Mouse (Mus musculus): ENCODE results near the gene Gpc5.

The Gpc5 gene

GRCm38 (mm10) chr14:115369611-115370167 is 277.7 kb downstream of the Gpc5 start:
- DNase-seq (ENCODE audit: low spot score) = no peak

DNA sequence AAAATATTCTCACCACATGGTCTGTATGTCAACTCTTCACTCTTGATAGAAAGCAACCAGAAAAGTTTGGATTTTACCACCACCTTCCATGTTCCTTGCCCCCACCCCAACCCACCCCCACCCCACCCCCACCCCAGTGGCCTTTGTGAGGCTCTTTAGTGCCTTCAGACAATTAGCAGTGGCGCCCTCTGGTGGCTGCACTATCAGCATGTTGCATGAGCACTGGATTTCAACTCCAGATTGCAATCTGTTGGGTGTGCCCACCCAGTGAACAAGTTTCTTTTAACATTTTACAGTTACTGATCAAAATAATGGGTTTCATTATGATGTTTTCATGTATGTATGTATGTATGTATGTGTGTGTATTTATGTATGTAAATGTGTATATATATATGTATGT is 279.1 kb downstream of the Gpc5 start:
- no peak for DNase-seq (ENCODE audit: low spot score)

DNA sequence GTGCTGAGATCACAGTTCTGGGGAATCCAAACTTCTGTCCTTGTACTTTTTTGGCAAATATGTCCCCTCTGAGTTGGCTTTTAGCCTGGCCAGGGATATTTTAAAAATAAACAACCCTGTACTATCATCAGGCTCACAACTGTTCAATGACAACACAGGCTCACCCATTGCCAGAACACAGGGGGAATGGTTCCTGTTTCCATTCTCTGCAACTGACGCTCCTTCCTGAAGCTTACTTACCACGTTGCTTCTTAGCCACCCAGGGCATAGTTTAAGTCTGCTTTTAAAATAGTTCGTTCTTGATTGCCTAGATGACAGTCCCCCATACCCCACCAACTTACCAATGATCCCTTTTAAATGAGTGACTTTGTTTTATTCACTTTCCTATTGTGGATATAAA is 299.8 kb downstream of the Gpc5 start:
- no peak for DNase-seq (ENCODE audit: low spot score)

DNA sequence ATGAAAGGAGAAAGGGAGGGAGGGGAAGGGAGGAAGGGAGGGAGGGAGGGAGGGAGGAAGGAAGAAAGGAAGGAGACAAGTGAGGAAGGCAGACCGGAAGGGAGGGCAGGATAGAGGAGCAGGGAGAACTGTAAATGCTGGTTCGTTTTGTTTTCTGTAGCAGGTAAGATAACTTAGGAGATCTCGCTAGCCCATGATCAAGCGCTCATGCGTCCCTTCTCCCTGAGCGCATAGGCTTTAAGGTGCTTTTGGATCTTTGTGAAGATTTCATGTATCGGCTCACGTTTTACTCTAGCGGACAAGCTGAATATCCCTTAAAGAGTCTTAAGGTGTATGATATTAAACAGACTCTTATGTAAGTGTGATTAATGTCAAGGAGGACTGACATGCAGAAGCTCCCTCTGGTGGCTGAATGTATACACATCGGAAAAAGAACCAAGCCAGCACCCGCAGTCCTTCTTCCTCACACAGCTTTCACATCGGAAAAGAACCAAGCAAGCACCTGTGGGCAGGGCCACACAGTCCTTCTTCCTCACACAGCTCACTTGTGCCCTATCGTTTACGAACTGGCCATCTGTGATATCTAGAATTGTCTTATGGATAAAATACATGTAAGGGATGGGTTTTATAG is 301.0 kb downstream of the Gpc5 start:
- DNase-seq (ENCODE audit: low spot score) = no peak

GRCm38 (mm10) chr14:115406596-115406995 is 314.6 kb downstream of the Gpc5 start:
- no peak for DNase-seq (ENCODE audit: low spot score)

DNA sequence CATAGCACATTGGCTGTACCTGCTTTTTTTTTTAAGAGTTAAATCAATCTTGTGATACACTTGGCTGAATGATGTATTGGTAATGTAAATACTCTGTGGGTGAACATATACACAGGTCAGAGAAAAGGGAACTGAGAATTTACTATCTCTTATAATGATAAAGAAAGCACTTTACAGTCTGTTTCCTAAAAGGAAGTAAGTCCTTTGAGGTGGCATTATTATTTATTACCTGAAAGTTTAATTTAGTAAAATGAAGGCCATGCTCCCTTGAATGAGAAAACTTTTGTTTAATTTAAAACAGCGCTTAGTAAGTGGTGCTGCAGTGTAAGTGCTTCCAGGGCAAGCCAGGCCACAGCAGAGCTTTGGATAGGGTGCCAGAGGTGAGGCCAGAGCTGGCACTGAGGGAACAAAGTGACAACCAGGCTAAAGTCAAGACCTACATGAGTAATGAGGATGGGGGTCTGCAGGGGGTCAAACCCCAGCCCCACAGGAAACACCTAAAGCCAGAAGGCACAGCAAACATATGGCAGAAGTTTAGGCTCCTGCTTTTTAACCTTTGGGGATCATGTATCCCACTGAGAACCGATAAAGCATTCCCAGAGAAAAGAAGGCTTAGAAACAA is 315.4 kb downstream of the Gpc5 start:
- no peak for DNase-seq (ENCODE audit: low spot score)

DNA sequence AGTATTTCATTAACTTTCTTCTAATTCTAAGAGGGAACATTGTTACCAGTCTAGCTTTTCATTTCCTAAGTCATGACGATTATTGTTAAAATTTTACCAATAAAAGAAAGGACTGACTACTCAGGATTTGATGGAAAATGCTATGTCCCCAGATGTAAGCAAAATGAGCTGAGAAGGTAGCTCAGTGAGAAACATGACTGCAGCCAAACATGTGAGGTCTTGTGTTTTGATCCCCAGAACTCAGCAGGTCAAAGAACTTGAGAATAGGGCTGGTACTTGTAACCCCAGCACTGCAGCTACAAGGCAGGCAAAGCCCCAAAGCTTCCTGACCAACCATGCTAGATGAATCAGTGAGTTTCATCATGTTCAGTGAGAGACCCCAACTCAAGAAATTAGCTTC is 318.9 kb downstream of the Gpc5 start:
- no peak for DNase-seq (ENCODE audit: low spot score)

DNA sequence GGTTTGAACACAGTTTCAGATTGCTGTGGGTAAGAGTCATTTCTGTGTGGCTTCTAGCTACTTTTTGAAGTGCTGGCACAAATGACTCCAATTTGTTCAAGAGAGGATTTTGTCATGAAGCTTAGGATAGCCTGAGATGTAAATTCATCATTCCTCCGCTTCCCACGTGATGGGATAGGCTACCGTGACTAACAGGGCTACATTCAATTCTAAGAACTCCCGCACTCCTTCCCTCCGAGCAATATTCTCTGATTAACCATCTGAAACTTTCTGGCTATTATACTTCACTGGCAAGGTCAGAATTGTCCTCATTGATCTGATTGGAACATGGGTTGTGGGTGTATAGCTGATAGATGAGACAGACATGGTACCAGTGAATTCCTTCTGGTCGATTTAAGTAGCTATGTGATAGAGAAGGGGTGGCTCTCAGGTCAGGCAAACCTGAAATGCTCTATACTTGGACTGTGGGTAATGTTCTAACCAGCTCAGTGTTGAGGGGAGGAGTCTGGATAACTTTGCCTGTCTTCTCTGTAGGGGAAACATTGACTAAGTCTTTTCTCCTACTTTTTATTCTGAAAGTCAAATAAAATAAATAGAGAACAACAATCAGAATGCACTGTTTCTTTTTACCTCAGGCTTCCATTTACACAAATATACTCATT is 319.6 kb downstream of the Gpc5 start:
- DNase-seq (ENCODE audit: low spot score) = no peak

- no peak for DNase-seq (ENCODE audit: low spot score)
These were observed 320.8 kb downstream of the Gpc5 start for GRCm38 (mm10) chr14:115412821-115413220.

DNA sequence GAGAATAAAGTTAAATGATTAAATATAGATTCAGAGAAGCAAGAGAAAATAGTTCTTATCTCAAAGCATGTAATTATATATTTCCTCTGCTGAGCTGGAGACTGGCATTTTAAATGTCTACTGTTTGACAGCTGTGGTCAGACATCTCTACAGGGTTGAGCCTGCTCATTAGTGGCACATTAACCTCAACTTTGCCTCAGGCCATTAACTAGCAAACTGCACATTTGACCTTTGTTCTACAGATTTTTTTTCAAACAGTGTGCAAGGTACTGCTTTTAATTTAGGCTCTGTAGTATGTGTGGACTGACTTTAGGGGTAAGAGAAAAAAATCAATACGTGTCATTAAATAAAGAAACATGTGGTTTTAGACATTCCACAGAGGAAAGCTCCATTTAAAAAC is 321.4 kb downstream of the Gpc5 start:
- no peak for DNase-seq (ENCODE audit: low spot score)

- DNase-seq (ENCODE audit: low spot score) = no peak
These were observed 322.5 kb downstream of the Gpc5 start for GRCm38 (mm10) chr14:115414545-115414944.

DNA sequence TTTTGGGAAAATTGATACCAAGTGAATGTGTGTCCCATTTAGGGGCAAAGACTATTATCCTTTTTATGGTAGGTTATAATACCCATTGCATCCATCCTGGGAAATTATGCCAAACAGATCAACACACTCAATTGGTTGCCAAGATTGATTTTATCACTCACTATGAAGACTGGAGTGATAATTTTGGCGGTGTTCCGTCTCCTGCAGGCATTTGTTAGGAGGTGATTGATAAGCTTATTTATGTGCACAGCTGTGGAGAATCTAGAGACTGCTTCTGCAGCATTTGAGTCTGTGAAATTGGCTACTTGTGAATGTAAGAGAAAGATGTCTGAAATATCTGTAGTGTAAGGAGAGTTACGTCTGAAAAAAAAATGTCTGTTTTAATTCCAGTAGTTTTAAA is 340.0 kb downstream of the Gpc5 start:
- DNase-seq (ENCODE audit: low spot score) = no peak

DNA sequence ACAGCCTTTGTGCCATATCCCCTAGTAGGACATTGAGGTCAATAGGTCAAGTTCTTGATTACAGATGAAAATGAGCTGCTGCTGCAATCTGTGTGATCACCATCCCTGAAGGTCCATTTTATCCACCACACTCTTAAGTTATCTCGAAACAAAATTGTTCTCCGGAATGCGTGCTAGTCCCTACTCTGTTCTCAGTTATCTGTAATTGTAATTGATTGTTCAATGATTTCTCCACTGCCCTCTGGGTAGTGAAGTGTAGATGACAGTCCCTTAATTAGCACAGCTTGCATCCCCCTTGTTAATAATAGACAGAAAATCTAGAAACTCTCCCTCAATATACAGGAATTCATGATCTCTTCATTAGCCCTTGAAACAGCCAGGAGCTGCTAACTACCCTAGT is 340.4 kb downstream of the Gpc5 start:
- no peak for DNase-seq (ENCODE audit: low spot score)

DNA sequence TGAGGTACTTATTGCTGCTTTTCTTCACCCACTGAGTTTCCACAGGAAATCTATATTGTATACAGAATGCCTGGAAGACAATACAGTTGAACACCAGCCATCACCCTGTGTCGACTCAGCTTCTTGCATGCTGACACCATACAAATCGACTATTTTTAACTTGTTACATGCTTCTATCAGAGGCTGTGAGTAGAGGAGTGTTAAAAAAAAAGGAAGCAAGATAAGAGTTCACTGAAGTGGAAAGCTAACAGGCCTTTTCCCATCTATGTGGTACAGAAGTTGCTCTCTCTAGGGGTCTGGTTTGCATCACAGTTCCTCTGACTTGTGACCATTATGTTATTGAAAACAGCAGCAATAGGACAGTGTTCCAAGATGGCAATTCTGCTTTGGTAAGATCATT is 344.6 kb downstream of the Gpc5 start:
- DNase-seq (ENCODE audit: low spot score) = no peak

- no peak for DNase-seq (ENCODE audit: low spot score)
These were observed 353.1 kb downstream of the Gpc5 start for GRCm38 (mm10) chr14:115444789-115445770.

GRCm38 (mm10) chr14:115450938-115451337 is 358.9 kb downstream of the Gpc5 start:
- no peak for DNase-seq (ENCODE audit: low spot score)

DNA sequence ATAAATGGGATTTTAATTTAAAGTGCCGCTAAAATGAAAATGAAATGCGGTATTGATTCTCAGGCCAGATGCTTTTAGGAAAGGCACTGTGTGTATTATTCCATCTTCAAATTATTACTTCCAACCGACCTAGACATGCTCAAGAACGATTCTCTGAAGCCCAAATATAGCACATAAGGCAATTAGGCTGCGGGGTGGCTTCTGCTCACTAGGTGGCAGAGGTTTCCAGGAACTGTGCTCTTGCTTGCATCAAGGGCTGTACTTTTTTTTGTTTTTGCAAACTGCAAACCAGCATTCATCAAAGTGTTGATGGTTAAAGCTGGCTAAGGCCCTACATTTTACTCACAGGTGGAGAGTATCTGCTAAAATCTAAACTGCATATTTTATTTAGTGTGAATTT is 375.9 kb downstream of the Gpc5 start:
- DNase-seq (ENCODE audit: low spot score) = no peak

DNA sequence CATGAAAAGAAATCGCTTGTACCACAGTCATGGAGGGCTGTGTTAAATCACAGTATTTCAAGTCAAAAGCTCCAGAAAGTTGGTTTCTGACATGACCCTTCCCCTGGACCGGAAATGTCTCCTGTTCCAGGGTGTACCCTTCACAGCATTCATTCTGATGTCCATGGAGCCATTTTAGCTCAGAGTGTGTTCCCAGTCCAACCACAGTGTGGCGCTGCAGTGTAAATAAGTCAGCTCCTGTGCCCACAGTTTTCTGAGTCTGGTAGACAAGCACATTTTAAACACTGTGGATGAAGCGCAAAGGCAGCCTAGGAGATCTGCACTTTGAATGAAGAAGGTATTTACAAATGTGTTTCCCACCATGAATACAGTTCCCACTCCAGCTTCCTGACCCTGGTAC is 383.2 kb downstream of the Gpc5 start:
- no peak for DNase-seq (ENCODE audit: low spot score)

GRCm38 (mm10) chr14:115477360-115477759 is 385.3 kb downstream of the Gpc5 start:
- DNase-seq (ENCODE audit: low spot score) = no peak

GRCm38 (mm10) chr14:115485090-115485489 is 393.1 kb downstream of the Gpc5 start:
- no peak for DNase-seq (ENCODE audit: low spot score)

- DNase-seq (ENCODE audit: low spot score) = no peak
These were observed 408.8 kb downstream of the Gpc5 start for GRCm38 (mm10) chr14:115500794-115501193.

Measured in spleen, adult 12 weeks (tissue).